Mouse (Mus musculus): ENCODE measurements at regions not wholly inside any gene's neighbourhood (a gene's known extent, or its start where the extent isn't known, plus 50 kb on each side); places are given as distances from the start of the nearest gene placed in this dataset.
A peak's percentile ranks its signal among the peaks of the same experiment; 100 is the strongest.

DNA sequence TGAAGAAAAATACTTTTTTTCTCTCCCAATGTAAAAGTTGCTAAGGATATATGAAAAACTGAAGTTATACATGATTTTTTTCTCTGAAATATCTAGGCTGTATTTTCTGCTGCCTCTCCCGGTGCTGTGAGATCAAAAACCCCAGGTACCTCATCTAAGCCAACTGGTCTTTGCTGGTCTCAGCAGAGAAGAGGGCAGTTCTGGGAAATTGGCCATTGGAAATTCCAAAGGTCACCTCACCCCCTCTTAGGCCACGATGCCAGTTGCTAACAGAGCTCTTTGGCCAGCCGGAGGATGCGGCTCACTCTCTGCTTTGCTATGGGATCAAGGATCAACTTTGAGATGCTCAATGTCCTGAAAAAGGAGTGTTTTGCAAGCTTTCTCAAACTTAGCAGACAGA is 280.9 kb upstream of the Rora start:
- peak; percentile 91 for DNase-seq
- no peak for TF ChIP-seq CTCF (conservative IDR thresholded peaks at IDR 0.05; ENCODE audit: insufficient read depth, insufficient read length, low read depth, low read length)
- TF ChIP-seq POLR2A (IDR thresholded peaks at IDR 0.05; ENCODE audit: low read depth, low read length), result no peak
- Histone ChIP-seq H3K4me1 (ENCODE audit: control insufficient read depth, insufficient read depth, low read length) (no peaks in the 10 kb centered on the region), H3K4me3 (ENCODE audit: insufficient read depth, low read depth, low read length) (no peak overlapping the region), H3K36me3 (ENCODE audit: control insufficient read depth, insufficient read depth, low read length) (no peaks in the 10 kb centered on the region), H3K27me3 (replicated peaks; ENCODE audit: control insufficient read depth, insufficient read depth, low read length) (no peaks in the 10 kb centered on the region), H3K27ac (ENCODE audit: insufficient read depth, low read depth, low read length) (no peak overlapping the region)
- 46% methylated on average over 4 of the region's 4 CpGs for WGBS

DNA sequence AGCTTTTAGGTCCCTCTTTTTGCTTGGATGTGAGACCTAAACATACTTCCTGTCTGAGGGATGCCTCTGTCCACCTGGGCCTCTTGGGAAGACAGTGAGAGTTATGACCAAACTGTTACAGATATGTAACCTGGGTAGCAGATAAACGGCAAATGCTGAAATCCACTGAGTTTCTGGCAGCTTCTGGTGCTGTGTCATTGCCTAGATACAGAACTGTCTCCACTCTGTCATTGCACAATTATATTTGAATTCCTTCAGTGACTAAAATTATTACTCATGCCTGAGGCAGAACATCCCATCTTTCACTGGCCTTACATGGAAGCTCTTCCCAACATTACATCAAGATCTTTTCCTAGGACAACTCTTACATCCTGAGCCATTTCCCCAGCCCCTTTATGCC is 277.4 kb upstream of the Rora start:
- H3K27ac ChIP-seq (ENCODE audit: insufficient read depth, low read depth, low read length), result no peak overlapping the region
- WGBS, result 76% methylated on average over 1 of the region's 1 CpGs
- no peak overlapping the region for H3K4me3 ChIP-seq (ENCODE audit: insufficient read depth, low read depth, low read length)
- no peaks in the 10 kb centered on the region for H3K27me3 ChIP-seq (replicated peaks; ENCODE audit: control insufficient read depth, insufficient read depth, low read length)
- H3K36me3 ChIP-seq (ENCODE audit: control insufficient read depth, insufficient read depth, low read length), result no peaks in the 10 kb centered on the region
- H3K4me1 ChIP-seq (ENCODE audit: control insufficient read depth, insufficient read depth, low read length), result no peaks in the 10 kb centered on the region
- DNase-seq, result no peak
- TF ChIP-seq POLR2A (IDR thresholded peaks at IDR 0.05; ENCODE audit: low read depth, low read length), result no peak

DNA sequence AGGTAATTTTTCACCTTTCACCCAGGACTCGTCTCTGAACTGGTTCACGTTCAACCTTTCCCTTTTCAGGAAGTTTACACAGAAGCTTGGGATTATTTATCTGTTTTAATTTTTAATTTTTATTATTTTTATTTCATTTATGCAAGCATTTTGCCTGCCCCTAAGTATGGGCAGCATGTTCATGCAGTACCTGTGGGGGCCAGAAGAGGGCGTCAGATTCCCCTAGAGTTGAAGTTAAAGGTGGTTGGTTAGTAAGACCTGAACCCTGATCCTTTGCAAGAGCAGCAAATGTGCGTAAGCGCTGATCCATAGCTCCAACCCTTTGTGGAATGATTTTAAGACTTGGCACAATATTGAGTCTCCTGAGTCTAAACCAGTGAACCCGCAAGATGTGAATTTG is 271.7 kb upstream of the Rora start:
- Histone ChIP-seq H3K4me1 (ENCODE audit: control insufficient read depth, insufficient read depth, low read length) (no peaks in the 10 kb centered on the region), H3K27ac (ENCODE audit: insufficient read depth, low read depth, low read length) (no peak overlapping the region), H3K27me3 (replicated peaks; ENCODE audit: control insufficient read depth, insufficient read depth, low read length) (no peaks in the 10 kb centered on the region), H3K4me3 (ENCODE audit: insufficient read depth, low read depth, low read length) (no peak overlapping the region), H3K36me3 (ENCODE audit: control insufficient read depth, insufficient read depth, low read length) (no peaks in the 10 kb centered on the region)
- no peak for DNase-seq
- 0 out of 2 replicates have a peak, but pooled peaks have one; percentile 13 for TF ChIP-seq CTCF (conservative IDR thresholded peaks at IDR 0.05; ENCODE audit: insufficient read depth, insufficient read length, low read depth, low read length)
- no peak for TF ChIP-seq POLR2A (IDR thresholded peaks at IDR 0.05; ENCODE audit: low read depth, low read length)
- 72% methylated on average over 6 of the region's 6 CpGs for WGBS

DNA sequence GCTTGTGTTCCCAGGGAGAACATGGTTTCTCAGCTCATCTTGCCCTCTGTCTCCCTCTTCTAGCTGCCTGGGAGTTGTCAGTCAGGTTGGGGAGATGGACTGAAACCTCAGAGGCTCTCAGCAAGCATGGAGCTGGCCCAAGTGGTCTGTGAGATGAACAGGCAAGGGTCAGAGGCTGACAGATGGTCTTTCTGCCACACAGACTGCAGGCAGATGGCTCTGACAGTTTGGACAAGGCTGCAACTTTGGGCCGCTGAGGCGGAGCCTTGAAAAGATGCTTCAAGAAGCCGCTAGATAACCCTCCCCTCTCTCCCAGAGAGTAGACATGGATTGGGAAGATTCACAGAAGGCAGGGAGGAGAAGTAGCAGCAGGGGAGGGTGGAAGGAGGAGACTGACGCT is 252.7 kb upstream of the Rora start:
- H3K27ac ChIP-seq (ENCODE audit: insufficient read depth, low read depth, low read length), result no peak overlapping the region
- H3K27me3 ChIP-seq (replicated peaks; ENCODE audit: control insufficient read depth, insufficient read depth, low read length), result no peaks in the 10 kb centered on the region
- no peaks in the 10 kb centered on the region for H3K36me3 ChIP-seq (ENCODE audit: control insufficient read depth, insufficient read depth, low read length)
- DNase-seq, result no peak
- H3K4me1 ChIP-seq (ENCODE audit: control insufficient read depth, insufficient read depth, low read length), result no peaks in the 10 kb centered on the region
- no peak for TF ChIP-seq POLR2A (IDR thresholded peaks at IDR 0.05; ENCODE audit: low read depth, low read length)
- no peak for TF ChIP-seq CTCF (conservative IDR thresholded peaks at IDR 0.05; ENCODE audit: insufficient read depth, insufficient read length, low read depth, low read length)
- no peak overlapping the region for H3K4me3 ChIP-seq (ENCODE audit: insufficient read depth, low read depth, low read length)
- WGBS, result 71% methylated on average over 4 of the region's 4 CpGs

DNA sequence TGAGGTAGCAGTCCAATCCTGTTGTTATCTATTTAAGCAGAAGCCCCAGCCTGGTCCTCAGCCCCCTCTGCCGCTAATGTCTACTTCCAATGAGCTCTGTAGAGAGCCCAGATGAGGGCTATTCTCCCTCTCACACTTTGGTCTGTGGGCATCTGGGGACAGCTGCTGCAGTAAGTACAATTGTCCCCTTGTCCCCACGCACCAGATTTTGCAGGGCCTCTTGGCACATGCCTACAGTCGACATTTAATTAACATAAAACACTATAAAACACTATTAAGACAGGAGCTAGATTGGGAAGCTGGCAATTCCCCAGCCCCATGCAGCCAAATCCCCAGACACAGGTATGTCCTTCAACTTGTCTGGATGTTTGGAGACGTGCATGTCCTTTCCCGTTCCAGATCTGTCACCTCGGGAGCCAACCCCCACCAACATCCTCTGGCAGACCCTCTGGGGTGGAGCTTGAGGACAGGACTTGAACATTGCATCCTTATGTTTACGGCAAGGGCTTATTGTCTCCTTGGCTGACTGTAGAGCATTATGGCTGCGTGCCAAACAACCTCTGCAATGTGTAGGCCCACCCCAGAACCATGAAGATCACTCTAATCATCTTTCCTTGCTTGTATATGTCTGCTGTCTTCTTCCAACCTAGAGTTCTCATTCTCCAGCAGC is 251.3 kb upstream of the Rora start:
- no peak for DNase-seq

DNA sequence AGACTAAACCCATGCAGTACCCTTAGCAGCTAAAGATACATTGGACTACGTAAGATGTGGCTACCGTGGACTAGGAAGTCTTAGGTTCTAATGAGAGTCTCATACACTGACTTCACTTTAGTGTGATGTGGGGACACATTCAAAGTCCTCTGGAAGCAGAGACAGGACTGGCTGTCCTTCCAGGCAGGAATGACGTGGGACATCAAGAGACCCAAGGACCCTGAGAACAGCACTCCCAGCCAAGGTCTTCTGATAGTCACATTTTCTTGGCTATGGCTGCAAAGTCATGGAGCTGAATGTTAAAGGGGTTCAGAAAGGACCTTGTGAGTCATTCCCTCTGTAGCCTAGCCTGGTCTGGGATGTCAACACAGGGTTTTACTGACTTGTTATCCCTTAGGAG is 250.6 kb upstream of the Rora start:
- Histone ChIP-seq H3K4me3 (ENCODE audit: insufficient read depth, low read depth, low read length) (no peak overlapping the region), H3K36me3 (ENCODE audit: control insufficient read depth, insufficient read depth, low read length) (no peaks in the 10 kb centered on the region), H3K4me1 (ENCODE audit: control insufficient read depth, insufficient read depth, low read length) (no peaks in the 10 kb centered on the region), H3K27ac (ENCODE audit: insufficient read depth, low read depth, low read length) (no peak overlapping the region), H3K27me3 (replicated peaks; ENCODE audit: control insufficient read depth, insufficient read depth, low read length) (no peaks in the 10 kb centered on the region)
- DNase-seq, result no peak
- 89% methylated on average over 3 of the region's 3 CpGs for WGBS
- TF ChIP-seq CTCF (conservative IDR thresholded peaks at IDR 0.05; ENCODE audit: insufficient read depth, insufficient read length, low read depth, low read length) (no peak), POLR2A (IDR thresholded peaks at IDR 0.05; ENCODE audit: low read depth, low read length) (no peak)

More for the DNA sequence above, 251.3 kb upstream of the Rora start:
- Histone ChIP-seq H3K27ac (ENCODE audit: insufficient read depth, low read depth, low read length) (no peak overlapping the region), H3K4me1 (ENCODE audit: control insufficient read depth, insufficient read depth, low read length) (no peaks in the 10 kb centered on the region), H3K27me3 (replicated peaks; ENCODE audit: control insufficient read depth, insufficient read depth, low read length) (no peaks in the 10 kb centered on the region), H3K4me3 (ENCODE audit: insufficient read depth, low read depth, low read length) (no peak overlapping the region), H3K36me3 (ENCODE audit: control insufficient read depth, insufficient read depth, low read length) (no peaks in the 10 kb centered on the region)
- 71% methylated on average over 8 of the region's 8 CpGs for WGBS
- no peak for TF ChIP-seq CTCF (conservative IDR thresholded peaks at IDR 0.05; ENCODE audit: insufficient read depth, insufficient read length, low read depth, low read length)
- no peak for TF ChIP-seq POLR2A (IDR thresholded peaks at IDR 0.05; ENCODE audit: low read depth, low read length)

DNA sequence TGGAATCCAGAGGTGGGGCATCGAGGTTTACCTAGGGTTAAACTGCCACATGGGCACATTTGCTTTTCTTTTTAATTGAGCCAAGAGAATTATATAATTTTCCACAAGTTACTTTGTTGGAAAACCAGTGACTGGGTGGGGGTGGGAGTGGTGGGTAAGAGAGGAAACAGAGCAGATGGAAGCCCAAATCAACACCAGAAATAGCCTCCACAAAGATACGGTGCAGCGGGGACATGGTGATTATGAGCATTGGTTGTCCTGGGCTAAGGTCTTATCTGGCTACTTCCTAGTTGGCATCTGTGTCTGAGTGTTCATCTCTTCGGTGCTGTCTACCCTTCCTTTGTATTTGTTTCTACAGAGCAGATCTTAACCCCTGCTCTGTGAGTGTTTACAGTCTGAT is 250.1 kb upstream of the Rora start:
- no peak overlapping the region for H3K27ac ChIP-seq (ENCODE audit: insufficient read depth, low read depth, low read length)
- WGBS, result 90% methylated on average over 4 of the region's 4 CpGs

More for the DNA sequence above, 250.1 kb upstream of the Rora start:
- DNase-seq, result no peak
- Histone ChIP-seq H3K4me3 (ENCODE audit: insufficient read depth, low read depth, low read length) (no peak overlapping the region), H3K27me3 (replicated peaks; ENCODE audit: control insufficient read depth, insufficient read depth, low read length) (no peaks in the 10 kb centered on the region), H3K4me1 (ENCODE audit: control insufficient read depth, insufficient read depth, low read length) (no peaks in the 10 kb centered on the region), H3K36me3 (ENCODE audit: control insufficient read depth, insufficient read depth, low read length) (no peaks in the 10 kb centered on the region)
- TF ChIP-seq CTCF (conservative IDR thresholded peaks at IDR 0.05; ENCODE audit: insufficient read depth, insufficient read length, low read depth, low read length) (no peak), POLR2A (IDR thresholded peaks at IDR 0.05; ENCODE audit: low read depth, low read length) (no peak)
